Mouse (Mus musculus) CH12.LX (cell line): ENCODE measurements around the gene 2310034C09Rik. TPM values are rescaled to one million over a fixed set of nuclear protein-coding genes. Genes with fewer than 3 reads are reported as not detected.

ENCODE experiments used
- DNase-seq: peaks from one replicate; pipeline ENCODE4 v3.0.0-alpha.2; 2013; ENCODE audit errors: extremely low read depth
- H3K27ac ChIP-seq: 2 replicates; pipeline ENCODE4 v1.5.1; 2012; ENCODE audit warnings: low read depth, mild to moderate bottlenecking, control low read depth, moderate library complexity; ENCODE audit not compliant: insufficient read depth
- H3K27me3 ChIP-seq: replicated peaks from 2 replicates; pipeline ENCODE3; 2012; ENCODE audit warnings: inconsistent platforms
- H3K36me3 ChIP-seq, 2 experiments: replicated peaks in 1 of 2; 2 replicates each; pipeline versions ENCODE3 to v1.6.1; 2012; ENCODE audit warnings: inconsistent platforms in 1 of 2, low read length in 1 of 2, mild to moderate bottlenecking in 1 of 2, mixed read lengths in 1 of 2, moderate library complexity in 1 of 2; ENCODE audit not compliant: control insufficient read depth in 1 of 2, insufficient read depth in 1 of 2
- H3K4me1 ChIP-seq, 2 experiments: 2 replicates each; pipeline ENCODE4 v1.6.1; 2012; ENCODE audit warnings: inconsistent platforms in 1 of 2, moderate library complexity in 1 of 2; ENCODE audit not compliant: insufficient read depth in 2 of 2, control insufficient read depth in 1 of 2
- H3K4me2 ChIP-seq: 2 replicates; pipeline ENCODE4 v1.6.1; 2012; ENCODE audit warnings: low read depth, mild to moderate bottlenecking, control low read depth; ENCODE audit not compliant: poor library complexity, insufficient read depth, severe bottlenecking
- H3K4me3 ChIP-seq, 3 experiments: fragments of 150-350 bp in 1 of 3; sonication (generic) in 1 of 3; replicated peaks in 1 of 3; 2 replicates each; pipeline versions ENCODE3 to v1.5.1; 2011 to 2012; ENCODE audit warnings: low read depth in 2 of 3, low read length in 2 of 3, mild to moderate bottlenecking in 2 of 3, moderate library complexity in 2 of 3, control low read depth in 1 of 3, improper control_type of control experiment in 1 of 3, inconsistent platforms in 1 of 3, mixed read lengths in 1 of 3; ENCODE audit not compliant: poor library complexity in 1 of 3
- H3K79me2 ChIP-seq: replicated peaks from 2 replicates; pipeline ENCODE4 v1.6.1; 2012; ENCODE audit warnings: mild to moderate bottlenecking, moderate library complexity; ENCODE audit not compliant: control insufficient read depth, poor library complexity, insufficient read depth, severe bottlenecking; ENCODE audit errors: extremely low read depth
- H3K9ac ChIP-seq: 2 replicates; pipeline ENCODE4 v1.6.1; 2012; ENCODE audit warnings: low read depth, mild to moderate bottlenecking, control low read depth, moderate library complexity; ENCODE audit not compliant: insufficient read depth
- H3K9me3 ChIP-seq: replicated peaks from 2 replicates; pipeline ENCODE3; 2012; ENCODE audit warnings: low read length, inconsistent platforms, mixed read lengths
- CHD2 ChIP-seq: IDR thresholded peaks from 2 replicates; pipeline ENCODE4 v1.6.1; 2011; ENCODE audit warnings: low read length, improper control_type of control experiment
- E2F4 ChIP-seq: IDR thresholded peaks from 2 replicates; pipeline ENCODE4 v1.6.1; 2011; ENCODE audit warnings: low read depth, low read length, improper control_type of control experiment; ENCODE audit not compliant: insufficient replicate concordance
- ELF1 ChIP-seq: IDR thresholded peaks from 2 replicates; pipeline ENCODE4 v1.6.1; 2014; ENCODE audit warnings: low read depth, mild to moderate bottlenecking, inconsistent platforms, low read length, improper control_type of control experiment
- EP300 ChIP-seq: IDR thresholded peaks from 2 replicates; pipeline ENCODE4 v1.6.1; 2011; ENCODE audit warnings: low read length, improper control_type of control experiment
- GABPA ChIP-seq: IDR thresholded peaks from 2 replicates; pipeline ENCODE4 v1.6.1; 2012; ENCODE audit warnings: low read depth, low read length, improper control_type of control experiment, inconsistent platforms; ENCODE audit not compliant: insufficient replicate concordance
- HCFC1 ChIP-seq: IDR thresholded peaks from 2 replicates; pipeline ENCODE4 v1.6.1; 2012; ENCODE audit warnings: low read depth, mild to moderate bottlenecking, inconsistent platforms, low read length, improper control_type of control experiment
- IRF4 ChIP-seq: IDR thresholded peaks from 2 replicates; pipeline ENCODE4 v1.6.1; 2014; ENCODE audit warnings: low read depth, mild to moderate bottlenecking, inconsistent platforms, low read length, improper control_type of control experiment
- JUN ChIP-seq: IDR thresholded peaks from 2 replicates; pipeline ENCODE4 v1.6.1; 2011; ENCODE audit warnings: low read depth, mild to moderate bottlenecking, low read length, improper control_type of control experiment, moderate library complexity; ENCODE audit not compliant: insufficient read depth
- JUND ChIP-seq: conservative IDR thresholded peaks from 2 replicates; pipeline ENCODE4 v1.6.1; 2011; ENCODE audit warnings: low read depth, low read length, improper control_type of control experiment
- KAT2A ChIP-seq: IDR thresholded peaks from 2 replicates; pipeline ENCODE4 v1.6.1; 2012; ENCODE audit warnings: low read length, improper control_type of control experiment, inconsistent platforms; ENCODE audit not compliant: insufficient replicate concordance
- MAFK ChIP-seq: IDR thresholded peaks from 2 replicates; pipeline ENCODE4 v1.6.1; 2011; ENCODE audit warnings: low read length, improper control_type of control experiment; ENCODE audit not compliant: insufficient replicate concordance
- MAX ChIP-seq: IDR thresholded peaks from 2 replicates; pipeline ENCODE4 v1.6.1; 2011; ENCODE audit warnings: low read length, improper control_type of control experiment
- MYC ChIP-seq: IDR thresholded peaks from 2 replicates; pipeline ENCODE4 v1.6.1; 2011; ENCODE audit warnings: low read depth, mild to moderate bottlenecking, improper control_type of control experiment, low read length
- NRF1 ChIP-seq: IDR thresholded peaks from 2 replicates; pipeline ENCODE4 v1.6.1; 2014; ENCODE audit warnings: low read depth, mild to moderate bottlenecking, inconsistent platforms, low read length, improper control_type of control experiment, moderate library complexity
- PAX5 ChIP-seq: IDR thresholded peaks from 2 replicates; pipeline ENCODE4 v1.6.1; 2012; ENCODE audit warnings: low read length, inconsistent platforms, mixed read lengths
- POLR2AphosphoS2 ChIP-seq: IDR thresholded peaks from 2 replicates; pipeline ENCODE4 v1.6.1; 2011; ENCODE audit warnings: low read depth, low read length, improper control_type of control experiment
- RAD21 ChIP-seq: IDR thresholded peaks from 2 replicates; pipeline ENCODE4 v1.6.1; 2011; ENCODE audit warnings: low read depth, mild to moderate bottlenecking, low read length, improper control_type of control experiment, moderate library complexity
- RCOR1 ChIP-seq: conservative IDR thresholded peaks from 2 replicates; pipeline ENCODE4 v1.6.1; 2012; ENCODE audit warnings: low read depth, mild to moderate bottlenecking, inconsistent platforms, low read length, improper control_type of control experiment
- SMC3 ChIP-seq: IDR thresholded peaks from 2 replicates; pipeline ENCODE4 v1.6.1; 2011; ENCODE audit warnings: low read depth, low read length, improper control_type of control experiment
- USF2 ChIP-seq: conservative IDR thresholded peaks from 2 replicates; pipeline ENCODE4 v1.6.1; 2011; ENCODE audit warnings: low read depth, low read length, improper control_type of control experiment
- ZC3H11A ChIP-seq: IDR thresholded peaks from 2 replicates; pipeline ENCODE4 v1.6.1; 2012; ENCODE audit warnings: low read depth, mild to moderate bottlenecking, inconsistent platforms, low read length, improper control_type of control experiment
- ZMIZ1 ChIP-seq: IDR thresholded peaks from 2 replicates; pipeline ENCODE4 v1.6.1; 2012; ENCODE audit warnings: low read depth, mild to moderate bottlenecking, inconsistent platforms, low read length, improper control_type of control experiment
- ZNF384 ChIP-seq: IDR thresholded peaks from 2 replicates; pipeline ENCODE4 v1.6.1; 2012; ENCODE audit warnings: low read depth, low read length, improper control_type of control experiment, inconsistent platforms
- dilution Hi-C: fragments of 300-500 bp; cut with MboI; formaldehyde crosslinking; loops from 2 replicates; pipeline ENCODE4 v1.14.3; 2020; ENCODE audit warnings: low sequenced_read_pairs; ENCODE audit not compliant: extremely low pct_unique_long_range_greater_than_20kb, extremely low pct_ligation_motif_present
- in situ Hi-C: fragments of 300-500 bp; cut with MboI; formaldehyde crosslinking; loops from 3 replicates; pipeline ENCODE4 v1.14.3; 2019; ENCODE audit warnings: low sequenced_read_pairs, low pct_ligation_motif_present, low pct_unique_long_range_greater_than_20kb, mixed read lengths
- polyA plus RNA-seq: library from polyadenylated mRNA; unstranded; fragments of >175 nt; gene quantifications from 2 replicates; pipeline ENCODE4 v1.2.1, GENCODE M21; 2012; ENCODE audit warnings: low read depth; ENCODE audit not compliant: insufficient read length
- total RNA-seq, 2 experiments: library from RNA; depleted of rRNA; stranded (reverse); fragments of 300-350 nt in 1 of 2; fragments of >200 nt in 1 of 2; gene quantifications; 2 replicates each; pipeline ENCODE4 v1.2.3; 2012 to 2014

The 2310034C09Rik gene
- total and polyA plus RNA-seq, 3 experiments, result not detected

DNA sequence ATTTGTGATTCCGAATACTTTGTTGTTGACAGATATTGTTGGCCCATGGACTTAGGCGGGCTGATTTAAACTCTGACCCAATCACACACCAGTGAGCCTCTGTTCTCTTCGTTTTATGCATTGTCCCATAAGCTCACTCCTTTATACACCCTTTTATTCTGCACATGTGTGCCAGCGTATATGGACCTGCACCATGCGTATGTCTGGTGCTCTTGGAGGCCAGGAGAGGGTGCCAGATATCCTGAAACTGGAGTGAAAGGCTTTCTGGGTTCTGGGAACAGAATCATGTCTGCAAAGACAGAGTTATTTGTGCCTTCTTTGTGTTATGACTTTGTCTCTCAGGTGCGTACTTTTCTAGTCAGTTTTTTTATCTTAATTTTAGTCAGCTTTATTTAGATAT is 47.4 kb upstream of the 2310034C09Rik start:
- no peak overlapping the region for H3K9ac ChIP-seq
- no peaks in the 10 kb centered on the region for H3K27me3 ChIP-seq
- H3K36me3 ChIP-seq, result no peaks in the 10 kb centered on the region
- H3K27ac ChIP-seq, result no peak overlapping the region
- TF ChIP-seq IRF4 (no peak), RCOR1 (no peak), GABPA (no peak), CHD2 (no peak), ZC3H11A (no peak), EP300 (no peak), E2F4 (no peak), RAD21 (no peak), USF2 (no peak), ZNF384 (no peak), PAX5 (no peak), JUN (no peak), ELF1 (no peak)
- H3K4me3 ChIP-seq, result no peak overlapping the region
- no peaks in the 10 kb centered on the region for H3K4me1 ChIP-seq
- dilution Hi-C loops, result no loop called here
- H3K79me2 ChIP-seq, result no peaks in the 10 kb centered on the region
- no peak for DNase-seq
- peaks cover 55% of the 10 kb centered on the region for H3K9me3 ChIP-seq
- H3K4me2 ChIP-seq, result no peak overlapping the region
- in situ Hi-C loops, result no loop called here

- H3K4me2 ChIP-seq, result no peak overlapping the region
- in situ Hi-C loops, result no loop called here
- no peaks in the 10 kb centered on the region for H3K4me1 ChIP-seq
- H3K27ac ChIP-seq, result no peak overlapping the region
- H3K9ac ChIP-seq, result no peak overlapping the region
- H3K79me2 ChIP-seq, result no peaks in the 10 kb centered on the region
- no peak for DNase-seq
- dilution Hi-C loops, result no loop called here
- TF ChIP-seq MAFK (no peak), PAX5 (no peak), POLR2AphosphoS2 (no peak), EP300 (no peak), ZMIZ1 (no peak), USF2 (no peak), IRF4 (no peak), NRF1 (no peak), ELF1 (no peak), MAX (no peak), ZC3H11A (no peak), RCOR1 (no peak), SMC3 (no peak), ZNF384 (no peak), HCFC1 (no peak), KAT2A (no peak), RAD21 (no peak), MYC (no peak), JUND (no peak), CHD2 (no peak)
- no peaks in the 10 kb centered on the region for H3K27me3 ChIP-seq
- no peaks in the 10 kb centered on the region for H3K36me3 ChIP-seq
- H3K9me3 ChIP-seq, result peaks cover 51% of the 10 kb centered on the region
- H3K4me3 ChIP-seq, result no peak overlapping the region
Measured at GRCm38 (mm10) chr16:88716549-88716948, 42.1 kb upstream of the 2310034C09Rik start.
